Mouse (Mus musculus) hindbrain, embryonic 11.5 days (tissue): ENCODE data around the gene Myrfl. TPM values are rescaled to one million over a fixed set of nuclear protein-coding genes. Genes with fewer than 3 reads are reported as not detected.

Experiments
- ATAC-seq: fragments of 200-750 bp; cut with Nextera tagmentation; 2 replicates; pipeline ENCODE4 v1.8.0; 2017; ENCODE audit warnings: mild to moderate bottlenecking, moderate TSS enrichment, moderate library complexity; ENCODE audit not compliant: low FRiP score
- DNase-seq: peaks from one replicate; pipeline ENCODE4 v3.0.0-alpha.2; 2015; ENCODE audit warnings: low spot score
- H3K27ac ChIP-seq: fragments of 300-500 bp; sonication (generic); 2 replicates; pipeline ENCODE4 v1.5.1; 2014; ENCODE audit warnings: mild to moderate bottlenecking, low read depth, low read length
- H3K27me3 ChIP-seq: fragments of 300-500 bp; sonication (generic); 2 replicates; pipeline ENCODE4 v1.6.1; 2014; ENCODE audit warnings: mild to moderate bottlenecking, low read length, moderate library complexity, mixed read lengths; ENCODE audit not compliant: control insufficient read depth, insufficient read depth
- H3K36me3 ChIP-seq: fragments of 300-500 bp; sonication (generic); 2 replicates; pipeline ENCODE4 v1.6.1; 2014; ENCODE audit warnings: mild to moderate bottlenecking, low read length, moderate library complexity, mixed read lengths; ENCODE audit not compliant: control insufficient read depth, insufficient read depth
- H3K4me1 ChIP-seq: fragments of 300-500 bp; sonication (generic); replicated peaks from 2 replicates; pipeline ENCODE4 v1.6.1; 2014; ENCODE audit warnings: low read length, mixed read lengths; ENCODE audit not compliant: control insufficient read depth, insufficient read depth
- H3K4me2 ChIP-seq: fragments of 300-500 bp; sonication (generic); replicated peaks from 2 replicates; pipeline ENCODE4 v1.6.1; 2014; ENCODE audit warnings: mild to moderate bottlenecking, low read depth, low read length
- H3K4me3 ChIP-seq: fragments of 300-500 bp; sonication (generic); 2 replicates; pipeline ENCODE4 v1.5.1; 2014; ENCODE audit warnings: low read depth, low read length
- H3K9ac ChIP-seq: fragments of 300-500 bp; sonication (generic); 2 replicates; pipeline ENCODE4 v1.6.1; 2014; ENCODE audit warnings: low read depth, low read length
- H3K9me3 ChIP-seq: fragments of 300-500 bp; sonication (generic); 2 replicates; pipeline ENCODE4 v1.6.1; 2016; ENCODE audit warnings: low read length; ENCODE audit not compliant: control insufficient read depth
- WGBS: fragments of 180-500 bp; shearing (Covaris S2); extraction: QIAGEN DNeasy Blood & Tissue Kit; methylation state at CpG from one replicate; pipeline ENCODE4 v1.1.7; 2014; 5-methylcytosine and 5-hydroxymethylcytosine counted together
- polyA plus RNA-seq: library from polyadenylated mRNA; unstranded; fragments of >200 nt; fragmentation: Nextera tagmentation; extraction: Ambion mirVana; gene quantifications from 2 replicates; pipeline ENCODE4 v1.2.1, GENCODE M21; 2014

The Myrfl gene
- polyA plus RNA-seq, 1 experiment from 2014 or later: 0.17 TPM

- Histone ChIP-seq H3K4me3 (no peak overlapping the region), H3K27me3 (no peaks in the 10 kb centered on the region), H3K9ac (no peak overlapping the region), H3K4me1 (no peaks in the 10 kb centered on the region), H3K9me3 (no peaks in the 10 kb centered on the region), H3K36me3 (no peaks in the 10 kb centered on the region), H3K4me2 (no peak overlapping the region), H3K27ac (no peak overlapping the region)
- ATAC-seq: no peak
- 83% methylated on average over 4 of the region's 4 CpGs for WGBS
- no peak for DNase-seq
These were observed 148.0 kb downstream of the Myrfl start for GRCm38 (mm10) chr10:116748681-116749080.

- H3K4me3 ChIP-seq: no peak overlapping the region
- H3K4me2 ChIP-seq: no peak overlapping the region
- no peaks in the 10 kb centered on the region for H3K9me3 ChIP-seq
- ATAC-seq (no peak), DNase-seq (no peak)
- H3K27ac ChIP-seq: no peak overlapping the region
- H3K36me3 ChIP-seq: no peaks in the 10 kb centered on the region
- no peak overlapping the region for H3K9ac ChIP-seq
- no peaks in the 10 kb centered on the region for H3K27me3 ChIP-seq
- H3K4me1 ChIP-seq: no peaks in the 10 kb centered on the region
- WGBS: 74% methylated on average over 10 of the region's 10 CpGs
These were observed 150.3 kb downstream of the Myrfl start for GRCm38 (mm10) chr10:116746281-116747011.

GRCm38 (mm10) chr10:116742696-116743095 lies 154.0 kb downstream of the Myrfl start:
- no peak for ATAC-seq
- DNase-seq: no peak
- Histone ChIP-seq H3K4me3 (no peak overlapping the region), H3K4me1 (no peaks in the 10 kb centered on the region), H3K9ac (no peak overlapping the region), H3K4me2 (no peak overlapping the region), H3K36me3 (no peaks in the 10 kb centered on the region), H3K27me3 (no peaks in the 10 kb centered on the region), H3K9me3 (no peaks in the 10 kb centered on the region), H3K27ac (no peak overlapping the region)
- 93% methylated on average over 2 of the region's 2 CpGs for WGBS

GRCm38 (mm10) chr10:116742189-116742588 lies 154.5 kb downstream of the Myrfl start:
- Histone ChIP-seq H3K9ac (no peak overlapping the region), H3K4me3 (no peak overlapping the region), H3K4me2 (no peak overlapping the region), H3K27ac (no peak overlapping the region), H3K4me1 (no peaks in the 10 kb centered on the region), H3K27me3 (no peaks in the 10 kb centered on the region), H3K36me3 (no peaks in the 10 kb centered on the region), H3K9me3 (no peaks in the 10 kb centered on the region)
- 95% methylated on average over 8 of the region's 8 CpGs for WGBS
- DNase-seq (no peak), ATAC-seq (no peak)

- WGBS: 59% methylated on average over 6 of the region's 6 CpGs
- H3K4me3 ChIP-seq: no peak overlapping the region
- no peak overlapping the region for H3K27ac ChIP-seq
- no peak for ATAC-seq
- no peak overlapping the region for H3K4me2 ChIP-seq
- no peak overlapping the region for H3K9ac ChIP-seq
- H3K9me3 ChIP-seq: no peaks in the 10 kb centered on the region
- no peaks in the 10 kb centered on the region for H3K27me3 ChIP-seq
- no peak for DNase-seq
- no peaks in the 10 kb centered on the region for H3K36me3 ChIP-seq
- H3K4me1 ChIP-seq: no peaks in the 10 kb centered on the region
These were observed 155.4 kb downstream of the Myrfl start for GRCm38 (mm10) chr10:116741343-116741742.

- Histone ChIP-seq H3K9ac (no peak overlapping the region), H3K27ac (no peak overlapping the region), H3K4me3 (no peak overlapping the region), H3K27me3 (no peaks in the 10 kb centered on the region), H3K4me1 (no peaks in the 10 kb centered on the region), H3K4me2 (no peak overlapping the region), H3K36me3 (no peaks in the 10 kb centered on the region), H3K9me3 (no peaks in the 10 kb centered on the region)
- no peak for ATAC-seq
- no peak for DNase-seq
- 65% methylated on average over 7 of the region's 7 CpGs for WGBS
These were observed 156.6 kb downstream of the Myrfl start for GRCm38 (mm10) chr10:116740073-116740472.

GRCm38 (mm10) chr10:116738533-116738932 lies 158.2 kb downstream of the Myrfl start:
- no peak for ATAC-seq
- no peak overlapping the region for H3K4me3 ChIP-seq
- WGBS: 93% methylated on average over 8 of the region's 8 CpGs

GRCm38 (mm10) chr10:116735607-116736006 lies 161.1 kb downstream of the Myrfl start:
- Histone ChIP-seq H3K9ac (no peak overlapping the region), H3K4me1 (no peaks in the 10 kb centered on the region), H3K4me3 (no peak overlapping the region), H3K4me2 (no peak overlapping the region), H3K27ac (no peak overlapping the region), H3K27me3 (no peaks in the 10 kb centered on the region), H3K36me3 (no peaks in the 10 kb centered on the region), H3K9me3 (no peaks in the 10 kb centered on the region)
- ATAC-seq: no peak
- DNase-seq: no peak
- WGBS: 90% methylated on average over 8 of the region's 8 CpGs

More at GRCm38 (mm10) chr10:116738533-116738932, 158.2 kb downstream of the Myrfl start:
- H3K4me1 ChIP-seq: no peaks in the 10 kb centered on the region
- H3K36me3 ChIP-seq: no peaks in the 10 kb centered on the region
- H3K4me2 ChIP-seq: no peak overlapping the region
- H3K9ac ChIP-seq: no peak overlapping the region
- no peaks in the 10 kb centered on the region for H3K27me3 ChIP-seq
- no peak overlapping the region for H3K27ac ChIP-seq
- no peaks in the 10 kb centered on the region for H3K9me3 ChIP-seq
- DNase-seq: no peak

GRCm38 (mm10) chr10:116733651-116734050 lies 163.1 kb downstream of the Myrfl start:
- 77% methylated on average over 7 of the region's 7 CpGs for WGBS

More at GRCm38 (mm10) chr10:116733651-116734050, 163.1 kb downstream of the Myrfl start:
- no peak overlapping the region for H3K4me3 ChIP-seq
- H3K9ac ChIP-seq: no peak overlapping the region
- DNase-seq: no peak
- H3K36me3 ChIP-seq: no peaks in the 10 kb centered on the region
- H3K27me3 ChIP-seq: no peaks in the 10 kb centered on the region
- H3K4me2 ChIP-seq: no peak overlapping the region
- H3K27ac ChIP-seq: no peak overlapping the region
- H3K4me1 ChIP-seq: no peaks in the 10 kb centered on the region
- ATAC-seq: no peak
- no peaks in the 10 kb centered on the region for H3K9me3 ChIP-seq
